Mouse (Mus musculus) activated CD4-positive, CD25-positive, alpha-beta regulatory T cell, adult 4 months (primary cell): ENCODE measurements around the gene Glb1l. TPM values are rescaled to one million over a fixed set of nuclear protein-coding genes. Genes with fewer than 3 reads are reported as not detected.

Experiments
- ATAC-seq: one replicate; pipeline ENCODE4 v1.8.0; 2017
- polyA plus RNA-seq, 2 experiments: library from polyadenylated mRNA; unstranded; fragments of 100-300 nt; shearing (Covaris generic); gene quantifications; one replicate each; pipeline ENCODE4 v1.2.1; 2017

Gene Glb1l
- polyA plus RNA-seq, 2 experiments from 2014 or later, result 12.0 to 12.4 TPM

DNA sequence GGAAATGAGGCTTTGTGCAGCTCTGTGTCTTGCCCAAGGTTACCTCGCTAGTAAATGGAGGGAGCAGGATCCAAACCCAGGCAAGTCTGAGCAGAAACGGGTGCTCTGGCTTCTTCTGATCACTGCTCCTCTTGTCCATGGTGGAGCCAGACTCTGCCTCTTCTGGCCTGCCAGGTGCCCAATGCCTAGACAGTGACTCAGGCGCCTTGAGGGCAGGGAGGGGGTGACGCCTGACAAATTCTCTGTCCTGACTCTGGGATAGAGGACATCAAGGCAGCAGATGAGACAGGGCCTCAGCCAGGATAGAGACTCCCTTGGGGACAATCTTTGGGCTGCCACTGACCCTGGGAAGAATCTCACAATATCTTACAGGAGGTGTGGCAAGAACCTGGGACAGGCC, 20.6 kb upstream of the Glb1l start:
- no peak for ATAC-seq

DNA sequence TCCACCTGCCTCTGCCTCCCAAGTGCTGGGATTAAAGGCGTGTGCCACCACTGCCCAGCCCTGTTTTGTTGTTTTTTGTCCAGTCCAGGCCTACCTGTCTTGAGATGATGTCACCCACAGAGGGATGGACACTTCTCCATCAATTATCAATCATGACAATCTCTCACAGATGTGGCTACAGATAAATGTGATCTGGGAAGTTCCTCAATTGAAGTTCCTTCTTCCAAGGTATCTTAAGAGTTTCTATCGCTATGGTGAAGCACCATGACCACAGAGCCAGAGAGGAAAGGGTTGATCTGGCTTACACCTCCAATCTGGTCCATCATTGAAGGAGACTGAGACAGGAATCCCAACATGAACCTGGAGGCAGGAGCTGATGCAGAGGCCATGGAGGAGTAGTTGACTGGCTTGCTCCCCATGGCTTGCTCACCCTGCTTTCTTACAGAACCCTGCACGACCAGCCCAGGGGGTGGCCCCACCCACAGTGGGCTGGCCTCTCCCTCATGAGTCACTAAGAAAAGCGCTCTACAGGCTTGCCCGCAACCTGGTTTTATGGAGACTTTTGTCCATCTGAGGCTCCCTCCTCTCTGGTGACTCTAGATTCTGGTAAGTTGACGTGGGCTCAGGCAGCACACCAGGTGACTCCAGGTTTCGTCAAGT, 19.9 kb upstream of the Glb1l start:
- no peak for ATAC-seq

DNA sequence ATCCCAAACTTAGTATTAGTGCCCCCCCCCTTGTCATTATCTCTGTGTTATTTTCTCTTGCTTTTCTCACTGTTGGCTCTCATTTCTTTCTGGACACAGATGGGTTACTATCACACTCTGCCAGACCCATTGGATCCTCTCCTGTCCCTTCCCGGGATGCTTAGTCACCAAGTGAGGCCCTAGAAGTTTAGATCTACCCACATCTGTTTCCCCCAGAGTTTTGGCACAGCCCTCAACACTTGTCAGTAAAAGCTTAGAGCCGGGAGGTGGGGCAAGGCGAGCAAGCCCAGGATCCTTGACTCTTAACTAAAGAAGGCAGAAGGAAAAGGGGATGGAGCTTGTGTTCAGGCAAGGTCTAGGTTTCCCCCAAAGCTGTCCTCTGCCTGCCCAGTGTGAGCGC, 18.5 kb upstream of the Glb1l start:
- ATAC-seq, result no peak

DNA sequence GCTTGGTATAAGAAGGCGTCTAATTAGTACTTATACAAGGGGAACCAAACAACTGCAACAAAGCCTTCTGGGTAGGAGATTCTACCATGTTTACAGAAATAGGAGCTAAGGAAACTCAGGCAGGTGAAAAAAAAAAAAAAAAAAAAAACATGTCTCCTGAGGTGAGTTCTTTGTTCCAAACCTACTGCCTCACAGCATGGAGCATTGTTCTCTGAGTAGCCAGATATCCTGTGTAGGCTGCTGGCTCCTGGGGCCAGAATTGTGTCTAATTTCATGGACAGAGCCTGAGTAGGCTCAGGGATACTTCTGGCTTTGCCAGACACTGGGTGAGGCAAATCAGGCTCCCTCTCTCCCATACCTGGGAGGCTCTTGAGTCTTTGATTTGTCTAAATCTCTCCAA, 17.0 kb upstream of the Glb1l start:
- ATAC-seq, result no peak

DNA sequence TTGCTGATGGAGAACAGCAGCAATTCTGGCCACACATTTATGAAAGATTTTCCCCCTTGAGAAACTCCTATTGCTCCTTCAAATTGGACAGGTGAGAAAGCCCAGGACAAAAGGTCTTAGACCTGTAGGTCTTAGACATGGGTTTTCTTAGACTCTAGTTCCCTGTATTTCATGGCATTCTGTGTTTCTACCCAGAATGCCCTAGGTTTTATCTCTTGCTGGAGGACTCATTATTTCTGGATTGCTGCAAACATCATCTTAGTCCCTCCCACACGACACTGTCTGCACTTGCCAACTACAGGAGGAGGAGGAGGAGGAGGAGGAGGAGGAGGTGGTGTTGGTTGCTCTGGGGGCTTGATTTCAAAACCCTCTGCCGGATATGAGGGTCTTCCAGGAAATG, 15.5 kb upstream of the Glb1l start:
- ATAC-seq, result no peak

DNA sequence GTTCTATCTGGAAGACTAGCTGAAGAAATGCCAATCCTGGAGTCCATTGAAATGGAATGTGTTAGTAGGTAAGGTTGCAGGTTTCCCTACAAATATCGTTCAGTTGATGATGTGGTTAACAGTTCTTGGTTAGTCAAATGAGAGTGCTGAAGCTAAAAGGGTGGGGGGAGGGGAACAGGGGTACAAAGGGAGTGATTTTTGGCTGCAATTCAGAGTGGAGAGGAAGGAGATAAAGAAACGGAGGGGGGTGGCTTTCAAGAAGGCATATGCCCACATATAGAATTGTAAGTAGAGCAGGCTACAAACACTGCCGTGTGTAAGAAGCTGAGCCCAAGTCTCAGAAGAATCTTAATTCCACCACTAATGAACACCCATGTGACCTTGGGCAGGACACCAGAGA, 14.9 kb upstream of the Glb1l start:
- no peak for ATAC-seq

DNA sequence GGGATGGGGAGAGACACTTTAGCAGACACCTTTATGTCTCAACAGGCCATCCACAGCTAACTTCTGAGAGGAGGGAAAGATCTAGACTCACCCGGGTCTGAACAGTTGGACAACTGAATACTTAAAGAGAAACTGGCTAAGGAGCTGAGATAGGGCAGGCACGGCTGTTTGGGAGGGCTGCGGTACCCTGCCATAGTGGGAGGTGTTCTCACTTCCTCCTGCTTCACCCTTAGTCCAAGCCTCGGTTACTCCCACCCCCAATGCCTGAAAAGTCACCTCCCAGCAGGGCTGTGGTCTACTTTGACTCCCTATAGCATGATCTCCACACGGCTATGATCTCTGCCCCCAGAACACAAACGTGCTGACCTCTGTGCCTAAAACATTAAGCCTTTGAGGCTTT, 12.9 kb upstream of the Glb1l start:
- ATAC-seq, result no peak

DNA sequence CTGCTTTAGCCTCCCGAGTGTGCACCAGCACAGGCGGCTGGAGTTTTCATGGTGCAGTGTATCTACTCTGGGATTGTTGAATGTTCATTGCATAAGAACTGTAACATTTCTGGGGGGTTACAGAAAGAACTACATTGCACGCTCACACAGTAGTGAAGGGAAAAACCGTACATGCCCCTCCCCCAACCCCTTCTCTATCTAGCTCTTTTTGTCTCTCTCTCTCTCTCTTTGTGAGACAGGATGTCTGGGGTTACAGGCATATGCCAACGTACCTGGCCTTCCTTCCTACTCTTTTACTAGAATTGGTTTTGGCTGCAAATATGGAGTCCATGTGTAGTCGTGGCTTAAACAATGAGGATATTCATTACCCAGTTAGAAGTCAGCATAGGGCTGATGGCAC, 12.3 kb upstream of the Glb1l start:
- ATAC-seq, result no peak

DNA sequence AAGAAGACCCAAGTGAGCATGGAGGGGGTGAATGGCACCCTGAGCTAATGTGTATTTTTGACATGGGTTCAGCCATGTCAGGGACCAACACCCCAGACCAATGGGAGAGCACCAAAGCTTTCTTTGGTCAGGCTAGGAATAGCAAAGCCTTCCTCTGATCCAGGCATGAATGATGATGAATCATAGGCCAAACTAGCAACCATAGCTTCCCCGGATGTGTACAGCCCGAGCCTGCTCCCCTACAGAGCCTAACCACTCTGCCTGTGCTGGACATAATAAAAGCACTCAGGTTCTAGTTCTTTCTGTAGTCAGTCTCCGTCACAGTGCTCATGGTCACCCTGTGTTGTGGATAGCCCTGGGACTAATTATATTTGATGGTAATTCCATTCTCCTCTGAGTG, 10.9 kb upstream of the Glb1l start:
- no peak for ATAC-seq

DNA sequence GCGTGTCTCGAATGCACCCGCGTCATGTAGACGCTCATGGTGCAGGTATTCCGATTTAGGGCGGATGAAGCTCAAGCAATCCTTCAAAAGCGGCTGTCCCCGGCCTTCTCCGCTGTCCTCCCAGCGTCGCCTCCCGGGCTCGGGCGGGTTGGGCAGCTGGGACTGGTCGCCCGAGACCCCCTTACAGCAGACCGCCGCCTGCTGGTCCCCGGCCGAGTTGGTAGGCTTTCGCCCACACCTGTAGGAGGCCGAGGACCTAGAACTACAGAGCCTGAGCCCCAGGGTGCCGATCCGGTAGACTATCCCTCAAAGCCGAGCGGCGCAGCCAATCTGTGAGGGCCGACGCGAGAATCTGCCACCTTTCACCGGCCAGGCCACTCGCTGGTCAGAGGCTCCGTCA, 8.9 kb upstream of the Glb1l start, which contains the start of gene Tuba4a:
Gene Tuba4a (minus strand): TSS at position 335 of the 400 bp plus-strand sequence.
- ATAC-seq, result no peak

DNA sequence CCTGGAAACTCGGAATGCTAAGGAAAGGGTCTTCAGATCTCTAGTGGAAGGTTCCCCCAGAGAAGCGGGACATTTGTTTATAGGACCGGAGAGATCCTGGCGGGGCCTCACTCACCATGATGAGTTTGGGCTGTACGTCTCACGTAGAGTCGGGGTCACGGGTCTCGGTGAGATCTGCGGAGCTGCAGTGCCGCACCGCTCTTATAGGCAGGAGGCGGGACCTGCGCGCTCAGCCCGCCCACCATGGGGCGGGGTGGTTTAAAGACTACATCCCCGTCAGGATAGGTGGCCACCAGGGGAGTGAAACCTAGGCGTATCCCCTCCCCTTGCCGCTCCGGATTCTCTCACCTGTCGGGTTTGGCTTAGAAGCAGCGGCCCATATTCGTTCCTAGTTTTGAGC, 8.5 kb upstream of the Glb1l start:
- ATAC-seq, result peak; percentile 91

DNA sequence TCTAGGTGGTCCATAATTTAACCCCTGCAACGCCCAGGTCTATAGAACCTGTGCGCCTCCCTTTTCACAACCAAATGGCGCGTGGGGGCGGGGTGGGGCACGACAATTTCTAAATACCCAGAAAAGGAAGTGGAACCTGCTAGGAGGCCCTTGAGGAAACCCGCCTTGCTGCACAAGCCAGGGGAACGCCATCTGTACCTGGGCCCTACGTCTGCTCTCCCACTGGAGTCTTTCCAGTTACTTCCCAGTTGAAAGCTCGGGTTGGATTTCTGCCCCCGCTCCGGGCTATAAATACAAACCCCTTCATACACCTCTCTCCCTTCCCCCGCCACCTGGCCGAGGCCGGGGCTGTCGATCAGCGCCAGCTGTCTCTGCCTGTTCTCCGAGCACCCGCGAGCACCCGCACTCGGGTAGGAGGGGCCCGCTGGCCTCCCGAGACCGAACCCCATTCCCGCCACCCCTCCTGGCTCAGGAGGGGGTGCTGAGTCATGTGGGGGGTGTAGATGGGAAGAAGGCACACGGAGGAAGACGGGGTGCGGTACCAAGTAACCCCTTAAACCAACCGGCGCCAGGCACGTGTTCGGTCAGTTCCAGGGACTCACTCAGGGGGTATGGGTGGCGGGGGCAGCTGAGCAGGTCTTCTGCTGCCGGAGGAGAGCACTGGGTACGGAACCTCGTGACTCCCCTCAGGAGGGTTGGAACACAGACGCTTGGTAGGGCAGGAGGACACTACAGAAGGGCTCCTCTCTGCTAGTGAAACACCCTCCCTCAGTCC, 7.8 kb upstream of the Glb1l start:
- ATAC-seq, result peak; percentile 54

DNA sequence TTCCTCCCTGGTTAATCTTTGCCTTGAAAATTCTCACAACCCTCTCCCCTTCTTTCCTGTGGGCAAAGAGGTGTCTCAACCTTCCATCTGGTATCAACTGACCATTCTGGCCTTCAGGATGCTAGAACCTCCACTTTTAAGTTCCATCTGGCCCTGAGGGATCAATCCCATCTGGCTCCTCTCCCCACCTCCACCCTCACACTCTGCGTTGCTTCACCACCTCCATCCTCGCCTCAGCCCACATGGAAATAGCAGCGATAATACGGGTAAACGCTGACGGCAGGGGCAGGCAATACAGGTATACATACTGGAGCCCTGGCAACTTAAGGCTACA, 7.2 kb upstream of the Glb1l start:
- peak; percentile 1 for ATAC-seq

DNA sequence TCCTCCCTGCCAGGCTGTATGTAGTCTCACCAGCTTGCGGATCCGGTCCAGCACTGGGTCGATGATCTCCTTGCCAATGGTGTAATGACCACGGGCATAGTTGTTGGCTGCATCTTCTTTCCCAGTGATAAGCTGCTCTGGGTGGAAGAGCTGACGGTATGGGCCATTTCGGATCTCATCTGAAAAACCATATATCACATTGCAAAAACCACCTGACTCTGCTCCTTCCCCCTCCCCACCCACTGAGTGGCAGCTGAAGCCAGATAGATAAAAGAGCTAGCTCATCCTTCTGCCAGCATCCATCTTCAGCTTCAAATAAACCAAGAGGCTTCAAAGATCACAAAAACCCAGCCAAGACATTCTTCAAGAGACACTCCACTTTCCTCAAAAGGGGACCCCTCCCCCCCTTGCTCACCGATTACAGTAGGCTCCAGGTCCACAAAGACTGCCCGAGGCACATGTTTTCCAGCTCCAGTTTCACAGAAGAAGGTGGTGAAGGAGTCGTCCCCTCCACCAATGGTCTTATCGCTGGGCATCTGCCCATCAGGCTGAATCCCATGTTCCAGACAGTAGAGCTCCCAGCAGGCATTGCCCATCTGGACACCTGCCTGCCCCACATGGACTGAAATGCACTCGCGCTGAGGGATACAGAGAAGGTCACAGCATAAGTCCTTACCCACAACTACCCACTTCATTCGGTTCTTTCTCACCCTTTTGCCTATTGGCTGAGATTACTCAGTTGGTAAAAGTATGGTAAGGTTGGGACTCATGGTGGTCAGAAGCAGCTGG, 6.4 kb upstream of the Glb1l start:
- ATAC-seq, result no peak

DNA sequence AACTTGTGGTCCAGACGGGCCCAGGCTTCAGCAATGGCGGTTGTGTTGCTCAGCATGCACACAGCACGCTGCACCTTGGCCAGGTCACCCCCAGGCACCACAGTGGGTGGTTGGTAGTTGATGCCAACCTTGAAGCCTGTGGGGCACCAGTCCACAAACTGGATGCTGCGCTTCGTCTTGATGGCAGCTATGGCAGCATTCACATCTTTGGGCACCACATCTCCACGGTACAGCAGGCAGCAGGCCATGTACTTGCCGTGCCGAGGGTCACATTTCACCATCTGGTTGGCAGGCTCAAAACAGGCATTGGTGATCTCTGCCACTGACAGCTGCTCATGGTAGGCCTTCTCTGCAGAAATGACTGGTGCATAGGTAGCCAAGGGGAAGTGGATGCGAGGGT, 5.2 kb upstream of the Glb1l start:
- ATAC-seq, result no peak

DNA sequence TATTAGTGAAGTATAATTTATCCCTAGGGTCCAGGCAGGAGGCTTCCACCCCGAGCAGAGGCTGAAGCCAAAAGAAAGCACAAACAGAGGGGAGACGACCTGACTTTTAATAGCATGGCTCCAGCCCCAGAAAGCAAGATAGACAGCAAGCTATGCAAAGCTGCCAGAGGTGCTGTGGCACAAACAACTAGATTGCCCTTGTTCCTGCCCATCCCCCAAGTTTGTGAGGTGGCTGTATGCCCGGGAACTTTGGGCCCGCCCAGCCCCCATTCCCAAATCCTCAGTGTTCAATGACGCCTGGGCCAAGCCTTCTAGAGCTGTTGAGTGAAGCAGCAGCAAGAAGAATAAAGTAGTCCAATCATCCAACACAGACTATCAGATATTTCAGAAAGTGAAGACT, 4.3 kb upstream of the Glb1l start:
- no peak for ATAC-seq

DNA sequence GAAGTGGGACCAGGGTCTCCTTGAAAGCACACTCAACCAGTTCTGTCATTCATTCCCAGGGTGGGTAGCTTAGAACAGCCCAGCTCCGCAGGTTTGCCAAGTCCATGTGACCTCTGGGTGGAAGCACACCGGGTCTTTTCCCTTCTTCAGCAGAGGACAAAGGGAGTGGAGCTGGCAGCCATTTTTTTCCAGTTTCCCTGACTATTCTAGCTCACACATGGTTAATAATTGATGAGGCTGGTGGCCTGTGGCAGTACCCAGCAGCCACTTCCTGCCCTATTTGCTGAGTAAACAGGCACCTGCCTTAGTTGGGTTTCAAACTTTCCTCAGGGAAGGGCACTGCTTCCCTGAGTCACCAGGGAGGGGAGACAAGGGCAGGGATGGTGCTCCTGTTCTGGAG, 3.8 kb upstream of the Glb1l start:
- no peak for ATAC-seq

DNA sequence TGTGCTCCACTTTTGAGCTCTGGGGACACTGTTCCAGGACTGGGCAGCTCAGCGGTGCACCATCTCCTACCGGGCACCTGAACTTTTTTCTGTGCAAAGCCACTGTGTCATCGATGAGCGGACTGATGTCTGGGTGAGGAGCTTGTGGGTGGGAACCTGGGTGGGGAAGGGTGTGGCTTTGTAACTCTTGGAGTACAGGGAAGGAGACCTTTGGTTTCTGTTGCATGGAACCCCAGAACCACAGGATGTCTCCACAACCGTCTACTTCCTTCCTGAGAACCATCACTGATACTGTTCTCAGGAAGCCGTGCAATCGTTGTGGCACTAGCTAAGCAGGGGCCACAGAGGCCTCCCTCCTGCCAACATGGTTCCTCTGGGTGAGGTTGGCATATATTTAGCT, 2.5 kb upstream of the Glb1l start:
- no peak for ATAC-seq

DNA sequence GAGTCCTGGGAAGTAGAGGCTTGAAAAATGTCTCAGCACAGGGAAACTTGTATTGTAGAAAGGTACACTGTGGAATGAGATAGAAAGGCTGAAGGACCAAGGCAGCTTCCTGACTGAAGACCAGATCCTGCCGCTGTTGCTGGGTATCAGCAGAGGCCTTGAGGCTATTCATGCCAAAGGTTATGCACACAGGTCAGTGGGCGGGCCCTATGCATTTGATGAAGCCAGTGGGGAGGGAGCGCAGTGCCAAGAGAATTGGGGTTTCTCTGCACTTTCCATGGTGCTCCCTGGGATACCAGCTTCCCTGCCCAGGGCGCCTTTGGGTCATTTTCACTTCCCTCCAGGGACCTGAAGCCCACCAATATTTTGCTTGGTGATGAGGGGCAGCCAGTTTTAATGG, 1.9 kb upstream of the Glb1l start:
- ATAC-seq, result no peak

DNA sequence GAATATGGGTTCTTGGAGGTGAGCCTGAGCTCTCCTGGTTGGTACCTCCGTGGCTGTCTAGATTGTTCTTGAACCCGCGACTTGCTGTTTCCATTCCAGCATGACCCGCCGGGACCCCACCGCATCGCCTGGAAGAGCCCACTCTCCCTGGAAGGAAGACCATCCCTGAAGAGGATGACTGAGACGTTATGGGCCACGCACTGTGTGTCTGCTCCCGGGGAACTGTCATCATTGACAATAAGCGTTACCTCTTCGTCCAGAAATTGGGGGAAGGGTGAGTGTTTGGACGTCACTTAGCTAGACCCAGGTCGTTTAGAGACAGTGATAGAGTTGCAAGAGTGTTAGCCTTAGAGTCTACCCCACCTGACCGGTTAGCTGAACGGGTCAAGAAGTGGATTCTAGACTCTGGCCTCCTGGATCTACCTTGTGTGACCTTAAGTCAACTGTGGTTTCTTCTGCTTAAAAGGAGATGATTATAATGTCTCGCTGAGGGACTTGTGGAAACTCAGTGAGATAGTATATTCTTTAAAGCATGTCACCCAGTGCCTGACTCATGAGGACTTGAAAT, 612 bp upstream of the Glb1l start:
- ATAC-seq, result peak; percentile 3

DNA sequence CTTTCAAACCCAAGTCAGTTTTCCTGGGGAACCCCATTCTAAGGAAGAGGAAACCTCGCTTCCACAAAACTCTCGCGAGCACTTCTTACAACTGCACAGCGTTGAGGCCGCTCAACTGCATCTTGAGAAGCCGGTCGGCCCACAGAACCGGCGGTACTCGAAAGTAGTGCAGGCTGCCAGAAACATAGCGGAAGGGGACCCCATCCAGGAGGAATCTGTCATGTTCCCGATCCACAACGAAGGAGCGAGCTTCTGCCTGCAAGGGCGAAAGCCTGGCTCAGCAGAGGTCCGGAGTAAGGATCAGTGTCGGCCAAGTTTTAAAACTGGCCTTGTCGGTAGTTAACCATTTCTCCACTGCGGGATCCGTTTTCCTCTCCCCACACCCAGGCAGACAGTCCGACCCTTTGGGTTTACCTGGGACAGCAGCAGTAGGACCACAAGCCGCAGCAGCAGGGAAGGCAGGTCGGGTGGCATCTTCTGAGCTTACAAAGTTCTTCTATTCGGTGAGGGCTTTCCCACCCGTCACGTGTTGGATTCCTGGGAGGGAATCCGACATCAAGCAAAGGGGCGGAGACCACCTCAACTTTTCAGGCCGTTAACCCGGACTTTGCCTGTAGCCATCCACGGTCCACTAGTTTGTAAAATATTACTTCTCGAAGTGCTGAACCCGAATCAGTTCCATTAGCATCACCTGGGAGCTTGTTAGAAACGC, 1.5 kb downstream of the Glb1l start:
- peak; percentile 10 for ATAC-seq

DNA sequence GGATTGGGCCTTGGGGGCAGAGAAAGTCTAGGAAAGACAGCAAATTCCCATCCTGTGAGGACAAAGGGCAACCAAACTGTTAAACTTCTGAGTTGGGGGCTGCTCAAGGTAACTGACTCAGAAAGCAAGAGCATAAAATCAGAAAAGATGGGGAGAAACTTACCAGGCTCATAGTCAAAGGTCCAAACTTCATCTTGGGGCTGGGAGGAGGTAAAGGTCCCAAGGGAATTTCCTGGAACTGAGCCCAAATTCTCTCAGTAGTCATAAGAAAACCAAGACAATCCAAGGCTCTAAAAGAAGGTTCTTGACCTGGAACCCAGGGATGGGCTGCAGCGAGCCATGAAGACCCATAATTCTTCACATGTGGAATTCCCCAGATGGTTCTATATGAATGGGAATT, 9.4 kb downstream of the Glb1l start:
- no peak for ATAC-seq

DNA sequence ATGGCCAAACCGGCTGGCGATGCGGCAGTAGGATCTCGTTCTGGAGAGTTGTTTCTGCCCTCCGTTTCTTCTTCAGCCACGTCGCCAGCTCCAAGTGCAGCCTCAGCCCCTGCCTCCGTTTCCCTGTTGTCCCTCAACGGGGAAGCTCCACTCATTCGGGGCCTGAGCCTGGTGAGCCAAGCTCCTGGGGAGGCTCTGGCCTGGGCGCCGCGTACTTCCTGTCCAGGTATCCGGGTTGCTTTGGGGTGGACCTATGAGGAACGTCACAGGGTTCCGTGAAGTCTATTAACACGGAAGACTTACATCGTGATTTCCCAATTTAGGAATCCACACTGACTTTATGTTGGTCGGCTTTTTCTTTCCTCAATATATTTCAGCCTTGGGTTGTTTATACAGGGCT, 18.2 kb downstream of the Glb1l start:
- peak; percentile 8 for ATAC-seq
